Mouse (Mus musculus): Measurements from ENCODE around the gene Sec14l1.

DNA sequence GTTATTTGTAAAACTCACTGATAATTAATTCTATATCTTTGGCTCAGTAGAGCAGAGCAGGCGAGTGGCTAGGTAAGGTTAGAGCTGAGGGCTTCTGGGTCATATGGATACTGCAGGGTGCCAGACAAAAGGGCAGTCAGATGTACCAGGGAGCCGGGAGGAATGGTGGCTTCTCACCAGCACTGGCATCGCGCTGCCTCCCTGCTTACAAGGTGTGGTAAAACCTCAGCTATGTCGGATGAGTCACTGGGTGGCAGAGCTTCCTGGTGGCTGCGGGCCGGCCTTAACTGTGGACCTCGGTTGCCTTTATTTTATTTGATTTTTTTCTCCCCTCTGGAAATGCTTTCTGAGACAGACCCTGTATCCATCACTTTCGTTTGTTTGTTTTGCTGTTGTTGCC lies 90.5 kb downstream of the Sec14l1 start:
- no peak for TF ChIP-seq CTCF (conservative IDR thresholded peaks at IDR 0.05; ENCODE audit: insufficient read depth, insufficient read length, low read depth, low read length)
- no peak for TF ChIP-seq POLR2A (IDR thresholded peaks at IDR 0.05; ENCODE audit: low read depth, low read length)

Measured in kidney, adult 2 months (tissue).